Comparison of ENCODE assay signal across 16 mouse cellular contexts in the genomic region with DNA sequence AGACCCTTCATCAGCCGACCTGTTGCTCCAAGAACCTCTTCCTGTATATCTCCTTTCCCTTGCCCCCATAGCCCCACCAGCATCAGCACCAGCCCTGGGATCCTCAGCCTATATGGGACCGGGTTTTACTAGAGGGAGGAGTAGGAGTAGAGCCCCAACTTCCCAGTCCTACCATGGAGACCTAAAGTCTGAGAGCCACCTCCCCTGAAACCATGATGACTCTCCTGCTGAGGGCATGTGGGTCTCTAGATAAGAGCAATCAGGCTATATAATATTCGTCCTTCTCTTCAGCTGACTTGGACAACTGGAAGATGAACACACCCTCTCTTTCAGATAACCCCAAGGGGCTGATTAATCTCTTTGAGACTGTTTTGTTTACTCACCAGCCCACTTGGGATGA. TPM values are rescaled to one million over a fixed set of nuclear protein-coding genes. Genes with fewer than 3 reads are reported as not detected.
"Had no signal": no experiment of that assay in that cellular context is flagged by ENCODE, and none has a peak within 500 bp of the region (broad histone marks: within the 10 kb centered on the region; RNA-seq: fewer than 3 reads in every experiment).

No protein-coding gene starts in this region.

RNA-seq across cellular contexts. Expression of gene Mcpt1, which starts 30.3 kb away (rescaled TPM):
- total RNA-seq: layer of hippocampus, adult 18-20 months; layer of hippocampus, postnatal 14 days; left cerebral cortex, adult 8-10 months; left cerebral cortex, postnatal 14 days; left cerebral cortex, postnatal 4 days had no signal
- polyA plus RNA-seq: kidney, embryonic 16.5 days; limb, embryonic 12.5 days; lung, embryonic 15.5 days; midbrain, embryonic 12.5 days; midbrain, embryonic 15.5 days; neural tube, embryonic 12.5 days; neural tube, embryonic 15.5 days; stomach, postnatal 0 days had no signal

RNA-seq across cellular contexts. Expression of gene Cma2, which starts 36.7 kb away (rescaled TPM):
- total RNA-seq: layer of hippocampus, adult 18-20 months; layer of hippocampus, postnatal 14 days; left cerebral cortex, adult 8-10 months; left cerebral cortex, postnatal 14 days; left cerebral cortex, postnatal 4 days had no signal
- polyA plus RNA-seq: kidney, embryonic 16.5 days; limb, embryonic 12.5 days; lung, embryonic 15.5 days; midbrain, embryonic 12.5 days; midbrain, embryonic 15.5 days; neural tube, embryonic 12.5 days; neural tube, embryonic 15.5 days; stomach, embryonic 14.5 days; stomach, postnatal 0 days had no signal

RNA-seq across cellular contexts. Expression of gene Mcpt9, which starts 42.8 kb away (rescaled TPM):
- total RNA-seq: layer of hippocampus, adult 18-20 months; layer of hippocampus, postnatal 14 days; left cerebral cortex, adult 8-10 months; left cerebral cortex, postnatal 14 days; left cerebral cortex, postnatal 4 days had no signal
- polyA plus RNA-seq: kidney, embryonic 16.5 days; limb, embryonic 12.5 days; limb, embryonic 15.5 days; lung, embryonic 15.5 days; midbrain, embryonic 12.5 days; midbrain, embryonic 15.5 days; neural tube, embryonic 12.5 days; neural tube, embryonic 15.5 days; stomach, embryonic 14.5 days; stomach, postnatal 0 days; thymus, adult 2 months had no signal

RNA-seq across cellular contexts. Expression of gene Cma1, which starts 43.0 kb away (rescaled TPM):
- total RNA-seq: layer of hippocampus, adult 18-20 months; left cerebral cortex, adult 8-10 months; left cerebral cortex, postnatal 14 days had no signal
- polyA plus RNA-seq: midbrain, embryonic 12.5 days; neural tube, embryonic 12.5 days had no signal

RNA-seq across cellular contexts. Expression of gene Mcpt2, which starts 54.4 kb away (rescaled TPM):
- total RNA-seq: layer of hippocampus, adult 18-20 months; layer of hippocampus, postnatal 14 days; left cerebral cortex, adult 8-10 months; left cerebral cortex, postnatal 14 days; left cerebral cortex, postnatal 4 days had no signal
- polyA plus RNA-seq: limb, embryonic 12.5 days; lung, embryonic 15.5 days; midbrain, embryonic 12.5 days; midbrain, embryonic 15.5 days; neural tube, embryonic 12.5 days; neural tube, embryonic 15.5 days had no signal
